Mouse (Mus musculus): ENCODE data around the gene Prr29.

- TF ChIP-seq CTCF (IDR thresholded peaks at IDR 0.05; ENCODE audit: borderline replicate concordance, extremely low read depth, insufficient read depth, insufficient read length) (no peak), POLR2A (IDR thresholded peaks at IDR 0.05; ENCODE audit: borderline replicate concordance, extremely low read depth, insufficient read depth, insufficient read length, poor library complexity, severe bottlenecking) (no peak)
Measured at GRCm38 (mm10) chr11:106426447-106426846, 61.2 kb downstream of the Prr29 start.

All from brain, embryonic 14.5 days (tissue).